Mouse (Mus musculus) thymus, postnatal 36 days (tissue): ENCODE data around the gene Nr1d1.

Experiments
- DNase-seq, 2 experiments: peaks; one replicate each; pipeline ENCODE4 v3.0.0; 2022; ENCODE audit warnings: mixed read lengths in 2 of 2

Gene Nr1d1

DNA sequence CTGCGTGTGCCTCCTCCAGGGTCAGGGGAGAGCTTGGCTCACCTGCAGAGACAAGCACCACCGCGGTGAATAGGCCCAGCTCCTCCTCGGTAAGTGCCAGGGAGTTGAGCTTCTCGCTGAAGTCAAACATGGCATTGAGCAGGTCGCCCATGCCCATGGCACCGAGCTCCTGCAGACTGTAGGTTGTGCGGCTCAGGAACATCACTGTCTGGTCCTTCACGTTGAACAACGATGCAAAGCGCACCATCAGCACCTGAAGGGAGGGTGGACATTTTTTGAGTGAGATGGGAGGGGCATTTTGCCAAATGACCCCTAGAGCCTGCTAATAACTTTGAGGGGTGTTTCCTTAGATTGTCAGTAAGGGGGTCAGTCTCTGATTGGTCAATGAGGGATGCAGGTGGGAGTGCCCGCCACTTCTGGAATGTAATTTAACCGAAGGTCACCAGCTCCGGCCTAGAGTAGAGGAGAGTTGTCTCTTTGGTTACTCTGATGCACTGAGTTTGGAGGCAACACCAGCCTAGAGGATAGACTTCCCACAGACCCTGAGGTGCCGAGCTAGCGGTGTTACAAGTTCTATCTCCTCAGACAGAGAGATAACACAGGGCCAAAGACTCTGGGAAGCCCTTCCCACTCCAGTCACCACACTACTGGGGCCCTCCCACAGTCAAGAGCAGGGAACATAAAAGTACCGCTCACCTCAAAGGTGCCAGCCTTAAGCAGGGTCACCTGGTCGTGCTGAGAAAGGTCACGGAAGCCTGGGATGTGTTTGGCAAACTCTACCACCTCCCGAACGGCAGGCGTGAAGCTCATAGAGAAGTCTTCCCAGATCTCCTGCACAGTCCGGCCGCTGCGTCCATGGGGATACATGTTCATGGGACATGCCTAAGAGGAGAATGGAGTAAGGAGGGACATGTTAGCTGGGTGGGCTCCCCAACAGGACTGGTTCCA is 5.9 kb downstream of the Nr1d1 start:
- DNase-seq, result no peak

DNA sequence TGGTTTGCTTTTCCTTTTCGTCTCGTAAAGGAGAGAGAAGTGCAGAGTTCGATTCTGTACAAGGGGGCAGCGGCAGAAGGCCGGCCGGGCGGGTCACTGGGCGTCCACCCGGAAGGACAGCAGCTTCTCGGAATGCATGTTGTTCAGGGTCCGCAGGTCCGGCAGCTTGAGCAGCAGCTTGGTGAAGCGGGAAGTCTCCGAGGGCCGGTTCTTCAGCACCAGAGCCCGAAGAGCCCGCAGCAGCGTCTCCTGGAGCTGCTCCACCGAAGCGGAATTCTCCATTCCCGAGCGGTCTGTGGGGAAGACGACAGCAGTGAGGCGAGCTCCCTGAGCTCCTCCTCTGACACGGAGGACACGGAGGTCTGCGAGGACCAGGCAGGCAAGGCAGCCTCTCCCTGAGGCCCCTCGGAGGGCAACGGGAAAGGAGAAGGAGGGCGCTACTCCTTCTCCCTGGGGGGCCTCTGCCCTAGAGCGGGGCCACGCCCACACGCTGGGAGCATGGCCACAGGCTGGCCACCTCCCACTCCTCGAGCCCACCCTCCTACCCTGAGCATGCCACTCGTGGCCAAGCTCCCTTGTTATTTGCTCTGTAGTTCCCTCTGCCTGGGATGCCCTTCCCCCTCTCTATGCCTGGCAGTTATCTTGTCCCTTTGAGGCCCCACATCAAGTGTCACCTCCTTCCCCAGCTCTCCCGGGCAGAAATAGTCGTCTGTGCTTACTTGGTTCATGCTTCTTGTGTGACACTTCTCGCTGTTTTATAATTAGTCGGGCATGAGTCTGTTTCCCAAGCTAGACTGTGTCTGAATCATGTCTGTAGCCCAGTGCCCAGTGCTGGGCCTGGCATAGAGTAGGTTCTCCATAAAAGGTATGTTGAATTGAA is 6.8 kb downstream of the Nr1d1 start:
- no peak for DNase-seq

- DNase-seq, result no peak
Measured at GRCm38 (mm10) chr11:98767713-98768112, 7.4 kb downstream of the Nr1d1 start.

- no peak for DNase-seq
Measured at GRCm38 (mm10) chr11:98767276-98767675, 7.9 kb downstream of the Nr1d1 start.

DNA sequence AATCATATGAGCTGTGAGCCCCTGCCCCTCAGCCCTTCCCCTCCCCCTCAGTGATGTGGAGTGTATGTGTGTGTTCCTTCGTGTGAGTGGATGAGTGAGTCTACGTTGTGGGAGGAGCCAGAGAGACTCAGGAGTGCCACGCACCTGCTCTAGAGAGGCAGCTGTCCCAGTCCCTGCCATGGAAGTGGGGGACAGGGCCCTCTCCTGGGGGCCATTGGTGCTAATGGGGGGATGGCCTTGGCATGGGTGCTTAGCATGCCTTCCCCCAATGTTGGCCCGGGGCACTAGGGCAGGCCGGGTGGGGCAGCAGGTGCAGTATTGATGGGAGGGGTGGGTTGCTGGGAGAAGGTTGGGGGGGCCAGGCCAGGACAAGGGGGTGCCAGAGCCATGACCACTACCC is 8.3 kb downstream of the Nr1d1 start:
- no peak for DNase-seq

DNA sequence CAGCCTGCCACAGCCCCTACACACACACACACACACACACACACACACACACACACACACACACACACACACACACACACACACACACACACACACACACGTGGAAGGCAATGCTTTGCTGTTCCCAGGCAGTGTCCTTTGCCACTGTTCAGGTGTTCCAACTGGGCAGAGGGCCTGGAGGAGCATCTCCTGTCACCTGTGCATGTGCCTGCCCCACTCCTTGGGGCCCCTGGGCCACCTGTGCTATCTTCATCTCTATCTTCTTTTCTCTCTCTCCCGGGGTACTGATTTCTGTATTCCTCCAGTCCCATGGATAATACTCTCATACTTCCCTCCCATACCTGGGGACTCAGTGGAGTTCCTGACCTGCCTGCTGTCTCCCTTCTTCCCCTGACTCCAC is 8.8 kb downstream of the Nr1d1 start:
- DNase-seq, result no peak

DNA sequence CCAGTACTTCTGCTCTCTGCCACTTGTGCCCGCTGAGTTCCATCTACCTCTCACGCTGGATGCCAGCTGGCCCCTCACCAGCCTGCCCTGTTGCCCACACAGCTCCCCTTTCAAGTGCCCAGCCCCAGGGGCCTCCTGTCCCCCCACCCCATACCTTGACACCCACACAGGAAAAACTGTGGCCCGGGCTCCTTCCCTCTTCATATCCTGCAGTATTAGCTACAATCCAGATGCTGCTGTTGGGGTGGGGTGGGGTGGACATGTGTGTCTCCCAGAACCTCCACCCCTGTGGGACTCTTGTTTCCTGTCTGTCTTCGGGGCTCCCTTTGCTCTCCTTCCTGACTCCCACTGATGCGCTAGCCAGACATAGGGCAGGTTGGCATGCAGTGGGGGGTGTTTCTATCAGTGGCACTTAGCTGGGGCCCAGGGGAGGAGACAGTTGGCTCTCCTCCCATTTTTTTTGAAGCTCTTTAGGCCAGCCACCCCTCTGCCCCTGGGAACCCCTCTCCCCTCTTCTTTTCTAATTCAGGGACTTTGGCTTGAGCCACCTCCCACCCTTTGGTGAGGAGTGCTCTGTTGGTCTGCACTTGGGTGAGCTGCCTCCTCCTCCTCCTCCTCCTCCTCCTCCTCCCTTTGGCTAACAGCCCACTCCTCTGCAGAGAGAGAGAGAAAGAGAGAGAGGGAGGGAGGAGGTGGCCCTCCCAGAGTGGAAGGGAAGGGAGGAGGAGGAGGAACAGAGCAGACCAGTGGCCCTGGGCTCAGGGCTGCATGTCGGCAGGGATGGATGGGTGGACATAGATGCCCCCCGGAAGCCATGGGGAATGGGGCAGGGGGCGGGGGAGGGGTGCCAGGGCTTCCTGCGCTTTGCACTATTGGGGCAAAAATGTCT is 9.5 kb downstream of the Nr1d1 start:
- DNase-seq, result no peak

- DNase-seq, result no peak
Measured at GRCm38 (mm10) chr11:98764746-98765145, 10.4 kb downstream of the Nr1d1 start.

DNA sequence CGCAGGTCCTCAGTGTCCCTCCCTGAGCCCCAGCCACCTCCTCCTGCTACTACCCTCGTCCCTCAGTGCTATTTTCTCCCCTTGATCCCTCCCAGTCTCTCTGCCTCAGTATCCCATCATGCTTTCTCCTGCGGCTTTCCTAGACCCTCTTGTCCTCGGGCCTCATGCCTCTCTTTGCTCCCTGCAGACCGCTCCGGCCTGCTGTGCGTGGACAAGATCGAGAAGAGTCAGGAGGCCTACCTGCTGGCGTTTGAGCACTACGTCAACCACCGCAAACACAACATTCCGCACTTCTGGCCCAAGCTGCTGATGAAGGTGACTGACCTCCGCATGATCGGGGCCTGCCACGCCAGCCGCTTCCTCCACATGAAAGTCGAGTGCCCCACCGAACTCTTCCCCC is 11.0 kb downstream of the Nr1d1 start:
- DNase-seq, result no peak

- no peak for DNase-seq
Measured at GRCm38 (mm10) chr11:98763502-98763861, 11.7 kb downstream of the Nr1d1 start.

DNA sequence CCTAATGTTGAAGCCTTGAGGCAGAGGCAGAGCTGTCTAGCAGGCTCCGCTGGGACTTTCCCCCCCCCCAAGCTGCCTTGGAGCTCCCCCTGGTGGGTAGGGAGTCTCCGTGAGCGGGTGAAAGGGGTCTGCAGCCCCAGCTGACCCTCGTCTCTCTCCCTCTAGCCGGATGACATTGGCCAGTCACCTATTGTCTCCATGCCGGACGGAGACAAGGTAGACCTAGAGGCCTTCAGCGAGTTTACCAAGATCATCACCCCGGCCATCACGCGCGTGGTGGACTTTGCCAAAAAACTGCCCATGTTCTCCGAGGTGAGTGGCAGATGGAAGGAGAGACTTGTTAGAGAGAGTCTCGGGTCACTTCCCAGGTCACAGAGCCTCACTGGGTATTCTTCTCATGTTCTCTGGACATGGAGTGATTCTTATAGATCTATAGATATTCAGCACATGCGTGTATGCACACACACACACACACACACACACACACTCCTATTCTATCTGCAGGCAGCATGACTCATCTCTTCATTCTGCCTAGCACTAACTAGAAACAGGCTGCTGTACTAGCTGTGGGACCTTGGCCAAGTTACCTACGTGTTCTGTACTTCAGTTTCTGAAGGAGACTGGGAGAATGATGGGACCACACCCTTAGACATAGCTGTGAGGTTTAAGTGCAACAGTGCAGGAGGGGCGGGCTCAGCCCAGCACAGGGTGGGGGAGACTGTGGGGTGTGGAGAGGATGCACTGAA is 12.2 kb downstream of the Nr1d1 start:
- DNase-seq, result no peak

GRCm38 (mm10) chr11:98761939-98762338 is 13.2 kb downstream of the Nr1d1 start:
- DNase-seq, result no peak

- DNase-seq, result no peak
Measured at GRCm38 (mm10) chr11:98756711-98757110, 18.4 kb downstream of the Nr1d1 start.

GRCm38 (mm10) chr11:98755726-98756380 is 19.3 kb downstream of the Nr1d1 start:
- DNase-seq, result no peak

DNA sequence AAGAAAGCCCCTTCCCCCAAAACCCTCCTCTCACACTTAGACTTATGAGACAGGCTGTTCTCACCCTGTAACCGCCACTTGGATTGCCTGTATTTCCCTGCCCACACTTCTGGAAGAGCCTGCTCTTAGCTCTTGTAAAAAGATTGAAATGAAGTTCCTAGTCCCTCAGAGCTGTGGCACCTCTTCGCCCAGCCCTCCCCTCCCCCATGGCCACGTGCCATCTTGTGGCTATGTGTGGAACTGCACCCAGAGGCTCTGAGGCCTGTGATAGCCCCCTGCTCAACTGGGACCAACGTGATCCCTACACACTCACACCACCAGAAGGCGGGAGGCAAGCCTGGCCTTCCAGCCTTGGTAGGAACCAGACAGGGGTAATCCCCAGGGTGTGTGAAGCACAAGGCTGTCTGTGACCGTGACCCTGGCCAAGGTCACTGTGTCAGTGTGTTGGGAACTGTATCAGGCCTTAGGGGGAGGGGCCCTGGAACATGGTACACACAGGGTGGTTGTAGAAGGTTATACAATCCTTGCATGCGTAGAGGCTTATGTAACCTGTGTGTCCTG is 20.4 kb downstream of the Nr1d1 start:
- peak; percentile 77 to 82 for DNase-seq

DNA sequence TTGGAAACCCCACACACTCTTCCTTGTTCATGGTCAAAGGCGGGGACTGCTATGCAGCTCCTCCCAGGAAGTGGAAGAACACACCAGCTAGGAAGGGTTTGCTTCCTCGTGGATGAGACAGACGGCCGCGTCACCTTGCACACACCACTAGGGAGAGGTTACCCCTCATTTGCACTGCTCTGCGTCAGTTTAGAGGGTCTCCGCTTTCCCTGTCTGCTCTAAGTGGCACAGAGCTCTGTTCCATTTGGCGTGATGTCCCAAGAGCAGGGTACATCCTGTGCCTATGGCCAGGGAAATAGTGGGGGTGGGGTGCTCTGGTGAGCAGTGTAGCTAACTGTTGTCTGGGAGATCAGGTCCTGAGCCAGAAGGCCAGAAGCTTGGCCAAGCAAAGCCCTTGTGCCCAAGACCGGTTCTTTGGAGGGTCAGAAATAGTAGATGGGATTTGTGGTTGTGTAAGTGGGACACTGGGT is 20.9 kb downstream of the Nr1d1 start:
- no peak for DNase-seq

GRCm38 (mm10) chr11:98753264-98753663 is 21.9 kb downstream of the Nr1d1 start:
- DNase-seq, result no peak

GRCm38 (mm10) chr11:98752562-98753140 is 22.5 kb downstream of the Nr1d1 start:
- no peak for DNase-seq

DNA sequence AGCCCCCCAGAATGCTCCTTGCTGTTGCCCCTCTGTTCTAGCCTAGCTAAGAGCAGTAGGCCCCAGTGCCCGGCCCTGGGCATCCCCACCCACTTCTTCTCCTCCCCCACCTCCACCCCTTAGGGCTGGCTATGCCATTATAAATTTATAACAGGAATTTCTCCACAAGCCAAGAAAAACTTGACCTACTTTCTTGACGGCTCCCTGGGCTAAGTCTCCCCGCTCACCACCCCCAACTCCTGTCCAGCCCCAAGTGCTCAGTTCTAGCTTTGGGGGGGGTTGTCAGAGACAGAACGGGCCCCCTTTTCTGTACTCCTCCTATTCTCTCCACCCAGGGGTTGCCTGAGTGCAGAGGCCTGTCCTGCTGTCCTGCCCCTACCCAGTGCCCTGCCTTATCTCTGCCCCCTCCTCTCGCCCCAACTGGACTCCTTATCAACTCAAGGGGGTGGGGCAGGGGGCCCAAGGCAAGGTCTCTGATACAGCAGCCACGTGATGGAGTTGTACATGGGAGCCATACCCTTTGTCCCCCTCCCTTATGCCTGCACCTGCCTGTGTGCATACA is 23.8 kb downstream of the Nr1d1 start:
- DNase-seq, result no peak
